Mouse (Mus musculus) C2C12 (cell line): Measurements from ENCODE around the gene Traf3ip1. TPM values are rescaled to one million over a fixed set of nuclear protein-coding genes. Genes with fewer than 3 reads are reported as not detected.

Experiments
- H3K27me3 ChIP-seq: one replicate; pipeline ENCODE4 v1.6.1; 2011; ENCODE audit not compliant: control insufficient read depth, insufficient read depth, insufficient read length
- H3K36me3 ChIP-seq: one replicate; pipeline ENCODE4 v1.6.1; 2011; ENCODE audit not compliant: control insufficient read depth, insufficient read depth
- H3K4me3 ChIP-seq: one replicate; pipeline ENCODE4 v1.5.1; 2011; ENCODE audit warnings: mild to moderate bottlenecking, control low read depth; ENCODE audit not compliant: poor library complexity, insufficient read depth, severe bottlenecking
- H3K79me2 ChIP-seq: one replicate; pipeline ENCODE4 v1.6.1; 2011; ENCODE audit not compliant: control insufficient read depth, insufficient read depth
- H3K79me3 ChIP-seq: one replicate; pipeline ENCODE4 v1.6.1; 2011; ENCODE audit warnings: low read depth, control low read depth
- H3ac ChIP-seq: one replicate; pipeline ENCODE3; 2011; ENCODE audit warnings: low read depth; ENCODE audit not compliant: control insufficient read depth, insufficient read length
- CEBPB ChIP-seq: IDR thresholded peaks from one replicate; pipeline ENCODE4 v1.6.1; 2011; ENCODE audit warnings: low read depth, mild to moderate bottlenecking, control low read depth, moderate library complexity
- CTCF ChIP-seq: IDR thresholded peaks from one replicate; pipeline ENCODE4 v1.5.1; 2011; ENCODE audit not compliant: control insufficient read depth, insufficient read depth, insufficient read length
- FOSL1 ChIP-seq: IDR thresholded peaks from one replicate; pipeline ENCODE4 v1.8.0; 2011; ENCODE audit warnings: mild to moderate bottlenecking, low read length; ENCODE audit not compliant: poor library complexity, insufficient read depth, severe bottlenecking
- MAX ChIP-seq: IDR thresholded peaks from one replicate; pipeline ENCODE4 v1.6.1; 2011; ENCODE audit warnings: mild to moderate bottlenecking, control low read depth
- MYOD1 ChIP-seq: IDR thresholded peaks from one replicate; pipeline ENCODE4 v1.6.1; 2011; ENCODE audit warnings: low read depth; ENCODE audit not compliant: control insufficient read depth, insufficient read length
- MYOG ChIP-seq: IDR thresholded peaks from one replicate; pipeline ENCODE4 v1.6.1; 2011; ENCODE audit not compliant: control insufficient read depth, insufficient read length; ENCODE audit errors: extremely low read depth
- USF1 ChIP-seq: IDR thresholded peaks from one replicate; pipeline ENCODE4 v1.6.1; 2011; ENCODE audit warnings: low read depth, mild to moderate bottlenecking, control low read depth, moderate library complexity
- polyA plus RNA-seq: library from polyadenylated mRNA; unstranded; fragments of >200 nt; fragmentation: generic; extraction: Trizol; gene quantifications from one replicate; pipeline ENCODE4 v1.2.1, GENCODE M21; 2012; ENCODE audit warnings: missing spikeins

The Traf3ip1 gene
- polyA plus RNA-seq, 1 experiment: 6.0 TPM

DNA sequence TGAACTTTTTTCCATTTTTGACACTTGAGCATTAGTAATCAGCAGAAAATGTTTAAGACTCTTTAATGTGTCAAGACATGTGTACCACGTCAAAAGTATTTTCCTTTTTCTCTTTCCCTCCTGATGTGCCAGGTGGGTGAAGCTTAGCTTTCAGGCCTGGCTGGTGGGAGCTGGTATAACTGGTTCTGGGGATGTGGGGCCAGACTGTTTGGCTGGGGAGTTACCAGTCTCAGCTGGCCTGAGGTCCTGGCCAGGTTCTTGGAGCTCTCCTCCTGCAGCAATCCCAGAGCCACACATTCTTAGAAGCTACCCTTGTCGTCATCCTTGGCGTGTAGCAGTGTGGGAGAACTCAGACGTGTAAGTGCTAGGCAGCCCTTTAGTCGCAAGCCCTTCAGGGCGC, 21.2 kb downstream of the Traf3ip1 start:
- no peaks in the 10 kb centered on the region for H3K27me3 ChIP-seq
- H3K36me3 ChIP-seq: peaks cover 20% of the 10 kb centered on the region
- TF ChIP-seq CTCF (no peak), FOSL1 (no peak), MYOD1 (no peak), MAX (no peak), USF1 (no peak), CEBPB (no peak), MYOG (no peak)
- no peak overlapping the region for H3K4me3 ChIP-seq
- no peak overlapping the region for H3ac ChIP-seq
- no peaks in the 10 kb centered on the region for H3K79me2 ChIP-seq
- no peaks in the 10 kb centered on the region for H3K79me3 ChIP-seq

- Histone ChIP-seq H3K27me3 (no peaks in the 10 kb centered on the region), H3K79me2 (no peaks in the 10 kb centered on the region), H3K79me3 (no peaks in the 10 kb centered on the region), H3K4me3 (no peak overlapping the region), H3K36me3 (peaks cover 57% of the 10 kb centered on the region), H3ac (no peak overlapping the region)
- TF ChIP-seq CTCF: peak; percentile 72
- TF ChIP-seq FOSL1: no peak
- no peak for TF ChIP-seq USF1
- no peak for TF ChIP-seq MYOG
- no peak for TF ChIP-seq CEBPB
- no peak for TF ChIP-seq MAX
Measured at GRCm38 (mm10) chr1:91523759-91524158, 29.3 kb downstream of the Traf3ip1 start.

DNA sequence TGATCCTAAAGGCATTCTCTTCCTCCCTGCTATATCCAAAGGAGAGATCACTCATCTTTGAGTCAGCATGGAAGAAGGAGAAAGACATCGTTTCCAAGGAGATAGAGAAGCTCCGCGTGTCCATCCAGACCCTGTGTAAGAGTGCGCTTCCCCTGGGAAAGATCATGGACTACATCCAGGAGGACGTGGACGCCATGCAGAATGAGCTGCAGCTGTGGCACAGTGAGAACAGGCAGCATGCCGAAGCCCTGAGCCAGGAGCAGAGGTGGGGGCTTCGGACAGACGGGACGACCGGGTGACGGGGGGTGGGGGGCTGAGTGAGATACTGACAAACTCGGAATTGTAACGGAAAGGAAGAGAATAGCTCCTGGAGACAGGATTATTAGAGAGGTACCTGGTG, 31.4 kb downstream of the Traf3ip1 start:
- no peak overlapping the region for H3ac ChIP-seq
- peaks cover 43% of the 10 kb centered on the region for H3K36me3 ChIP-seq
- no peaks in the 10 kb centered on the region for H3K79me2 ChIP-seq
- H3K79me3 ChIP-seq: no peaks in the 10 kb centered on the region
- no peaks in the 10 kb centered on the region for H3K27me3 ChIP-seq
- no peak overlapping the region for H3K4me3 ChIP-seq
- TF ChIP-seq MYOG: no peak
- TF ChIP-seq FOSL1: no peak

- TF ChIP-seq USF1 (no peak), CEBPB (no peak), CTCF (no peak), MYOG (no peak), MYOD1 (no peak), FOSL1 (no peak), MAX (no peak)
- Histone ChIP-seq H3K79me2 (no peaks in the 10 kb centered on the region), H3ac (no peak overlapping the region), H3K36me3 (peaks cover 7% of the 10 kb centered on the region), H3K4me3 (no peak overlapping the region), H3K79me3 (no peaks in the 10 kb centered on the region), H3K27me3 (no peaks in the 10 kb centered on the region)
Measured at GRCm38 (mm10) chr1:91530166-91530565, 35.7 kb downstream of the Traf3ip1 start.

- Histone ChIP-seq H3ac (no peak overlapping the region), H3K79me2 (no peaks in the 10 kb centered on the region)
- TF ChIP-seq MYOG (no peak), MAX (no peak), MYOD1 (no peak), FOSL1 (no peak), USF1 (no peak), CEBPB (no peak), CTCF (no peak)
Measured at GRCm38 (mm10) chr1:91532243-91532642, 37.8 kb downstream of the Traf3ip1 start.

DNA sequence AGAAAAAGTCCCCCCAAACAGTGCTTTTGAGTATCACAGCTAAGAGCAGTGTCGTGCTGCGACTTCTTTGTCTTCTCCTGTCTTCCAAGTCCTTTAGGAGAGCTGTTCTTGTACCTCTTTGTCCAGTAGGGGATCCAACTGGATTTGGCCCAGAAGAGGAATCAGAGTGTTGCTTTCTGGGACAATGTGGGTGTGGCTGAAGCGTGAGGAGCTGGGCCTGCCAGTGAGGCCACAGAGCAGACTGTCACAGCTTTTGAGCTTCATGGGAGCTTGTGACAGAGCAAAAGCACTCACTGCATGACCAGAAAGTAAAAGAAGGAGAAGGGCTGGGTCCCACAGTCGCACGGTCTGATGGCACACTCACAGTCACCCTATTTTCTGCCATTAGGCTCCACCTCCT, 38.4 kb downstream of the Traf3ip1 start:
- no peaks in the 10 kb centered on the region for H3K27me3 ChIP-seq
- no peaks in the 10 kb centered on the region for H3K36me3 ChIP-seq
- H3K4me3 ChIP-seq: no peak overlapping the region
- no peaks in the 10 kb centered on the region for H3K79me3 ChIP-seq
- no peaks in the 10 kb centered on the region for H3K79me2 ChIP-seq
- no peak overlapping the region for H3ac ChIP-seq
- no peak for TF ChIP-seq MAX
- TF ChIP-seq FOSL1: no peak
- no peak for TF ChIP-seq USF1
- TF ChIP-seq CTCF: no peak
- no peak for TF ChIP-seq MYOD1

More at GRCm38 (mm10) chr1:91532243-91532642, 37.8 kb downstream of the Traf3ip1 start:
- no peaks in the 10 kb centered on the region for H3K27me3 ChIP-seq
- H3K79me3 ChIP-seq: no peaks in the 10 kb centered on the region
- no peak overlapping the region for H3K4me3 ChIP-seq
- no peaks in the 10 kb centered on the region for H3K36me3 ChIP-seq
